Mouse (Mus musculus) heart, embryonic 12.5 days (tissue): ENCODE measurements around the gene Arfgap3. TPM values are rescaled to one million over a fixed set of nuclear protein-coding genes. Genes with fewer than 3 reads are reported as not detected.
A peak's percentile ranks its signal among the peaks of the same experiment; 100 is the strongest.
"Not testable (repeated sequence)": the region's sequence is repeated elsewhere in the genome, so short reads cannot be mapped to it uniquely, and the experiment has no call there.

Source experiments
- ATAC-seq: fragments of 200-750 bp; cut with Nextera tagmentation; 2 replicates; pipeline ENCODE4 v1.8.0; 2017; ENCODE audit warnings: moderate TSS enrichment, moderate library complexity; ENCODE audit not compliant: insufficient number of reproducible peaks, low FRiP score
- H3K27ac ChIP-seq: fragments of 300-500 bp; sonication (generic); 2 replicates; pipeline ENCODE4 v1.5.1; 2016; ENCODE audit warnings: mild to moderate bottlenecking, moderate library complexity; ENCODE audit not compliant: poor library complexity, severe bottlenecking
- H3K27me3 ChIP-seq: fragments of 300-500 bp; sonication (generic); replicated peaks from 2 replicates; pipeline ENCODE4 v1.6.1; 2016; ENCODE audit warnings: mild to moderate bottlenecking, moderate library complexity
- H3K36me3 ChIP-seq: fragments of 300-500 bp; sonication (generic); 2 replicates; pipeline ENCODE4 v1.6.1; 2016; ENCODE audit warnings: mild to moderate bottlenecking, moderate library complexity
- H3K4me1 ChIP-seq: fragments of 300-500 bp; sonication (generic); replicated peaks from 2 replicates; pipeline ENCODE4 v1.6.1; 2016; ENCODE audit warnings: mild to moderate bottlenecking
- H3K4me2 ChIP-seq: fragments of 300-500 bp; sonication (generic); 2 replicates; pipeline ENCODE4 v1.6.1; 2016; ENCODE audit warnings: mild to moderate bottlenecking, moderate library complexity
- H3K4me3 ChIP-seq: fragments of 300-500 bp; sonication (generic); 2 replicates; pipeline ENCODE4 v1.5.1; 2016; ENCODE audit warnings: mild to moderate bottlenecking
- H3K9ac ChIP-seq: fragments of 300-500 bp; sonication (generic); 2 replicates; pipeline ENCODE4 v1.6.1; 2016; ENCODE audit warnings: mild to moderate bottlenecking, moderate library complexity
- H3K9me3 ChIP-seq: fragments of 300-500 bp; sonication (generic); replicated peaks from 2 replicates; pipeline ENCODE4 v1.6.1; 2016; ENCODE audit warnings: mild to moderate bottlenecking, moderate library complexity
- WGBS: fragments of 180-500 bp; shearing (Covaris S2); methylation state at CpG from one replicate; pipeline ENCODE4 v1.1.7; 2016; 5-methylcytosine and 5-hydroxymethylcytosine counted together
- polyA plus RNA-seq: library from polyadenylated mRNA; unstranded; fragments of >200 nt; fragmentation: Nextera tagmentation; extraction: Ambion mirVana; gene quantifications from 2 replicates; pipeline ENCODE4 v1.2.1, GENCODE M21; 2016

The Arfgap3 gene
- polyA plus RNA-seq, 1 experiment from 2014 or later = 31.6 TPM

DNA sequence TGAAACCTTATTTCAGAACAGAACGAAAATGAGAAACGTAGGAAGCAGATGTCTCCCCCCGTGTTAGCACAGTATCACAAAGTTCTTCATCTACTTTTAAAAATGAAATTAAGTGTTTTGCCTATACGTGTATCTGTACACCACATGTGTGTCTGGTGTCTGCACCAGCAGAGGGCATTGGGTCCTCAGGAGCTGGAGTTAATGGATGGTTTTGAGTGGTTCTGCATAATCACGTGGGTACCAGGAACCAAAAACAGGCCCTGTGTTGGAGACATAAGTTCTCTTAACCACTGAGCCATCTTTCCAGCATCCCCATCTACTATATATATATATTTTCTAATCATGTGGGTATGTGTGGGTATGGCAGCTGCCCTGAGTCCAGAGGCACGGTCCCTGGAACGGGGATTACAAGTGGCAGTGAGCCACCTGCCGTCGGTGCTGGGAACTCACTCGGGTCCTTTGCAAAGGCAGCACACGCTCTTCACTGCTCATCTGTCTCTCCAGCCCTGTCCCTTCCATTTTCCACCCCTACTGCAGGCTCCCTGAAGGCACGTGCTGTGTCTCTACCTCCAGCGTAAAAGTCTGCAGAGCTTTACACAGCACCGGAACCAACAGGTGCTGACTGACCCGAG lies 4.0 kb downstream of the Arfgap3 start:
- peaks cover 23% of the 10 kb centered on the region for H3K36me3 ChIP-seq
- no peak overlapping the region for H3K4me2 ChIP-seq
- WGBS = 89% methylated on average over 15 of the region's 15 CpGs
- H3K9ac ChIP-seq = no peak overlapping the region
- ATAC-seq = no peak
- H3K4me1 ChIP-seq = peaks cover 38% of the 10 kb centered on the region
- H3K27me3 ChIP-seq = no peaks in the 10 kb centered on the region
- H3K27ac ChIP-seq = 0 out of 2 replicates have a peak overlapping the region, but pooled peaks have one; percentile 86
- no peaks in the 10 kb centered on the region for H3K9me3 ChIP-seq
- H3K4me3 ChIP-seq = no peak overlapping the region

DNA sequence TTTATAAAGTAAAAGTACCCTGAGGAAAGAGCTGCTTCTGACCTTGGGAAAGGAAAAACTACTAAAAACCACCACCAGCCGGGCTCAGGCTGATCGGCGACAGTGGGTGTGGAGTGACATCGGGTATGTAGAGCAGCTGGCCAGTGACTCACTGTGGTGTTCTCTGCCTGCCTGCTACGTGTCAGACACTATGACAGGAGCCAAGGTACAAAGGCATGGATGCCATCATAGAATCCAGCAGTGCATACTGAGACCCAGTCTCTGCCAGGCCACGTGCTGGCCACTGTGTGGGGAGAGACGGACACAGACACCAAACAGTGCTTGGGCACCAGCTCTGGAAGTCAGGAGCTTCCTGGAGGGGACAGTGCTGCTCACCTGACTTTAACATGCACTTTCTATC lies 5.1 kb downstream of the Arfgap3 start:
- H3K4me1 ChIP-seq = peaks cover 38% of the 10 kb centered on the region

DNA sequence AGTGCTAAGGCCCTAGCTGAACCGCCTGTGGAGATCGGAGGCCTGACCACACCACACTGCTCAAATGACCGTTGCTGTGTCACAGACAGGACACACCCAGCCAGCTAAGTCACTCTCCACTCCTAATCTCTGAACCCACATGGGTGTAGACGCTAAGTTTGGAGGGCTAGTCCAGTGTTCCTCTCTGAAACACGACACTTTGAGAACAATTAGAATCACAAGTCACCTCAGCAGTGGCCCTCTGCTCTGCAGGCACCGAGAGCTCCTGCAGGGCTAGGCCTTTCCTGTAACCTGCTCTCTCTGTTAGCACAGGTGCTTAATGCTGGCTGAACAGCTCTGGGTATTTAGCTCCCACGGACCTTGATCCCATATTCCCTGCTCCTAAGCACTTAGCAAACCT lies 5.9 kb downstream of the Arfgap3 start:
- Histone ChIP-seq H3K4me3 (no peak overlapping the region), H3K9ac (0 out of 2 replicates have a peak overlapping the region, but pooled peaks have one; percentile 13), H3K27ac (peak overlapping the region; percentile 86), H3K27me3 (no peaks in the 10 kb centered on the region), H3K4me1 (peaks cover 32% of the 10 kb centered on the region), H3K36me3 (peaks cover 34% of the 10 kb centered on the region), H3K9me3 (no peaks in the 10 kb centered on the region), H3K4me2 (peak overlapping the region; percentile 44; the same call in 1 of the 2 replicates)
- peak; percentile 93 for ATAC-seq
- 28% methylated on average over 7 of the region's 7 CpGs for WGBS

More for the DNA sequence above, 5.1 kb downstream of the Arfgap3 start:
- Histone ChIP-seq H3K4me2 (peak overlapping the region; percentile 44), H3K9ac (0 out of 2 replicates have a peak overlapping the region, but pooled peaks have one; percentile 48), H3K36me3 (peaks cover 34% of the 10 kb centered on the region), H3K27ac (peak overlapping the region; percentile 86), H3K9me3 (no peaks in the 10 kb centered on the region), H3K4me3 (no peak overlapping the region), H3K27me3 (no peaks in the 10 kb centered on the region)
- ATAC-seq = peak; percentile 64
- WGBS = 21% methylated on average over 7 of the region's 7 CpGs

DNA sequence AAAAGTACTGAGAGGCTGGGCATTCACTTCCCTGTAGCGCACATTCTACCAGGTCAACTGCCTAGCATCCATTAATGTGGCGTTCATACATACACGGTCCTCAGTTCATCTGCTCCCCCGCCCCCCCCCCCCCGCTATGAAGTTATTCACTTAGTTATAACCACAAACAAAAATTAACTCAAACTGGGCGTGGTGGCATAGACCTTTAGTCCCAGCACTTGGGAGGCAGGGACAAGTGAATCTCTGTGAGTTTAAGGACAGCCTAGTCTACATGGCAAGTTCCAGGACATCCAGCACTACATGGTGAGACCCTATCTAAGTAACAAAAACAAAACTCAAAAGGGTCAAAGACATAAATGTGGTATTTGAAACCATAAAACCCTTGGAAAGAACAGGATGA lies 11.1 kb downstream of the Arfgap3 start:
- H3K4me3 ChIP-seq = no peak overlapping the region
- no peaks in the 10 kb centered on the region for H3K9me3 ChIP-seq
- no peak overlapping the region for H3K27ac ChIP-seq
- H3K4me2 ChIP-seq = no peak overlapping the region
- H3K36me3 ChIP-seq = peaks cover 58% of the 10 kb centered on the region
- H3K27me3 ChIP-seq = no peaks in the 10 kb centered on the region
- ATAC-seq = no peak
- H3K4me1 ChIP-seq = peaks cover 8% of the 10 kb centered on the region
- WGBS = 87% methylated on average over 6 of the region's 6 CpGs
- H3K9ac ChIP-seq = no peak overlapping the region

DNA sequence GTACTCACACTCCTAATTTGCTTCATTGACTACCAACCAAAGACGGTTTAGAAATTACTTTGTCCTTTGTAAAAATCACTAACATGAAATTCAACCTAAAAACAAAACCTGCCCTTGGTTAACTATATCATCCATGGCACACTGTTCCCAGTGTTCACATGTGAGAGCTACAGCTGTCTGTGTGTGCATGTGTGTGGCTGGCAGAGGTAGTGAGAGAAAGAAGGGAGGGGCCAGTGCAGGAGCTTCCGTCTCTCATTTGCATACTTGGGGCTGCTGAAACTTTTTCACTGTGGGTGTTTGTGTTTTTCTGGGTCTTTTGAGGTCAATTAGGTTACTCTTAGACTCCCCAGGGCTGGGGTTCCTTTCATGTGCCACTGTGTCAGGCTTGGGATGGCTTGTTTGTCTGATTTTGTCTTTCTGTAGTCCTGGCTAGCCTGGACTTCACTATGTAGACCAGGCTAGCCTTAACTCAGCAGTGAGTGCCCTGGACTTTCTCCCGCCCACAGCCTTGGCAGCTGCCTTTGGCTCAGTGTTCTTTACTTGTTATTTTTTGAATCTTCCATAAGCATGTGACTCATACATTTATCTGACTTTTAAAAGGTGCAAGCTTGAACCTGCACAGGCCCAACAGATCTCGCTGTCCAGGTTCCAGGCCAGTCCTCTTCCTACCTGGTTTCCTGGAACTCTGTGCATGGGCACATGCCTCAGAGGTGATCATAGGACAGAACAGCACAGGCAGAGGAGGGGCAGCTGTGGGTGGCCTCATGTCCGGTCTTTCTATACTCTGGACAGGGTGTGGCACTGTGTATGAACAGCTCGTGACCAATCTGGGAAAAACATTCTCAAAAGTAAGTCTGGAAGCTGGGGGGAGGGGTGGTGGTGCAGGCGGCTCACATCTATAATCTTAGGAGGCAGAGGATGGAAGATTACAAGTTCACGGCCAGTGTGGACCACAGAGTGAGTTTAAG lies 11.9 kb downstream of the Arfgap3 start:
- WGBS = 66% methylated on average over 8 of the region's 8 CpGs

DNA sequence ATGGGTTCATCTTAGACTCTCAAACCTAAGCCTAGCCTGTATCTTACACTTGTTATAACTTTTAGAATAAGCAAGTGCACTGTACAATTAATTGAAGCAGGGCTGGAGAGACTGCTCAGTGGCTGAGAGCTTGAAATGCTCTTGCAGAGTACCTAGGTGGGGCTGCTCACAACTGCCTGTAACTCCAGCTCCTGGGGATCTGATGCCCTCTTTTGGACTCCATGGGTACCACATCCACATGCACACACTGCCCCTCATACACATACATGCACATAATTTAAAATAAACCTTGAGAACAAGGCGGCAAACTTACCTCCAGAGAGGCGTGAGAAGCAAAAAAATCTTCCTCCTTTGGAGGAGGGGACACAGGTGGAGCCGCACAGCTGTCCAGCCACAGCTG lies 17.7 kb downstream of the Arfgap3 start:
- Histone ChIP-seq H3K4me3 (no peak overlapping the region), H3K27ac (no peak overlapping the region), H3K4me2 (no peak overlapping the region), H3K4me1 (no peaks in the 10 kb centered on the region), H3K9ac (no peak overlapping the region), H3K36me3 (peaks cover 89% of the 10 kb centered on the region), H3K9me3 (no peaks in the 10 kb centered on the region), H3K27me3 (no peaks in the 10 kb centered on the region)
- no peak for ATAC-seq
- WGBS = 82% methylated on average over 3 of the region's 3 CpGs

More for the DNA sequence above, 11.9 kb downstream of the Arfgap3 start:
- Histone ChIP-seq H3K4me2 (no peak overlapping the region), H3K9me3 (no peaks in the 10 kb centered on the region), H3K36me3 (peaks cover 64% of the 10 kb centered on the region), H3K4me3 (no peak overlapping the region), H3K9ac (no peak overlapping the region), H3K4me1 (0 out of 2 replicates have a peak, but pooled peaks cover 4% of the 10 kb centered on the region), H3K27ac (peak overlapping the region; percentile 27; the same call in 1 of the 2 replicates), H3K27me3 (no peaks in the 10 kb centered on the region)
- peak; percentile 91 for ATAC-seq

DNA sequence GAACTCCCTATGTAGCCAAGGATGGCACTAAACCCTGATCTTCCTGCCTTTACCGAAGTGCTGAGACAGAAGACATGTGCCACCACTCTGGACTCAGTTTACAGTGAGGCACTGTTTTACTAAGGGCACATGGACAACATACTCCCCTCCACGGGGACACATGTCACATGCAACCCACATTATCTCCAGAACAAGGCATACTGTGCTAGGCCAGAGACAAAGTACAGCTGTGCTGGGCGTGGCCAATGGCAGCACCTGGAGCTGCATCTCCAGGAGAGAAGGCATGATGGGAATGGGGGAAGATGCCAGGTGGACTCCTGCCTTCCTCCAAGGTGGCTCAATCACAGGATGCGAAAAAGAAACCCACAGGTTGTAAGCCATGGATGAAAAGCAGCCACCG lies 21.1 kb downstream of the Arfgap3 start:
- no peak overlapping the region for H3K27ac ChIP-seq
- ATAC-seq = no peak
- no peak overlapping the region for H3K9ac ChIP-seq
- no peak overlapping the region for H3K4me2 ChIP-seq
- H3K36me3 ChIP-seq = peaks cover 84% of the 10 kb centered on the region
- H3K4me1 ChIP-seq = no peaks in the 10 kb centered on the region
- 81% methylated on average over 5 of the region's 5 CpGs for WGBS
- no peaks in the 10 kb centered on the region for H3K9me3 ChIP-seq
- H3K27me3 ChIP-seq = no peaks in the 10 kb centered on the region
- H3K4me3 ChIP-seq = no peak overlapping the region

DNA sequence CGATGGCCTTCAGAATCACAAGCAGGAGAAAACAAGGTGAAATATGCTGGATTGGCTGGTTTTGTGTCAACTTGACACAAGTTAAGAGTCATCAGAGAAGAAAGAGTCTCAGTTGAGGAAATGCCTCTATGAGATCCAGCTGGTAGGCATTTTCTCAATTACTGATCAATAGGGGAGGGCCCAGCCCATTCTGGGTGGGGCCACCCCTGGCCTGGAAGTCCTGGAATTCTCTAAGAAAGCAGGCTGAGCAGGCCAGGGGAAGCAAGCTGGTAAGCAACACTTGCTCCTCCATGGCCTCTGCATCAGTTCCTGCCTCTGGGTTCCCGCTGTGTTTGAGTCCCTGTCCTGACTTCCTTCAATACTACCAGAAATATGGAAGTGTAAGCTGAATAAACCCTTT lies 27.0 kb downstream of the Arfgap3 start:
- 94% methylated on average over 2 of the region's 2 CpGs for WGBS
- ATAC-seq = no peak
- no peaks in the 10 kb centered on the region for H3K9me3 ChIP-seq
- H3K36me3 ChIP-seq = peaks cover 72% of the 10 kb centered on the region
- H3K27ac ChIP-seq = no peak overlapping the region
- H3K4me2 ChIP-seq = no peak overlapping the region
- no peak overlapping the region for H3K9ac ChIP-seq
- no peak overlapping the region for H3K4me3 ChIP-seq
- H3K27me3 ChIP-seq = no peaks in the 10 kb centered on the region
- no peaks in the 10 kb centered on the region for H3K4me1 ChIP-seq

DNA sequence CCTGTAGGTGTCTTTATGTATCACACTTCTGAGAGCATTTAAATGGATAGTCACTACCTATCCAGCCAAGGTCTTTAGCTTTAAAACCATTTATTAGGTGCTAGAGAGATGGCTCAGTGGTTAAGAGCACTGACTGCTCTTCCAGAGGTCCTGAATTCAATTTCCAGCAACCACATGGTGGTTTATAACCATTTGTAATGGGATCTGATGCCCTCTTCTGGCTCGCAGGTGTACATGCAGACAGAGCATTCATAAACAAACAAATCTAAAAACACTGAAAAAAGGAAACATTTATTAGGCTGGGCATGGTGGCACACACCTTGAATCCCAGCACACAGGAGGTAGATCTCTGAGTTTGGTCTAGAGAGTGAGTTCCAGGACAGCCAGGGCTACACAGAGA lies 35.1 kb downstream of the Arfgap3 start:
- H3K27me3 ChIP-seq = no peaks in the 10 kb centered on the region
- H3K4me3 ChIP-seq = no peak overlapping the region
- H3K4me2 ChIP-seq = no peak overlapping the region
- WGBS = 71% methylated on average over 1 of the region's 1 CpGs
- no peaks in the 10 kb centered on the region for H3K4me1 ChIP-seq
- H3K27ac ChIP-seq = no peak overlapping the region
- H3K9me3 ChIP-seq = no peaks in the 10 kb centered on the region
- peaks cover 69% of the 10 kb centered on the region for H3K36me3 ChIP-seq
- no peak for ATAC-seq
- H3K9ac ChIP-seq = no peak overlapping the region

DNA sequence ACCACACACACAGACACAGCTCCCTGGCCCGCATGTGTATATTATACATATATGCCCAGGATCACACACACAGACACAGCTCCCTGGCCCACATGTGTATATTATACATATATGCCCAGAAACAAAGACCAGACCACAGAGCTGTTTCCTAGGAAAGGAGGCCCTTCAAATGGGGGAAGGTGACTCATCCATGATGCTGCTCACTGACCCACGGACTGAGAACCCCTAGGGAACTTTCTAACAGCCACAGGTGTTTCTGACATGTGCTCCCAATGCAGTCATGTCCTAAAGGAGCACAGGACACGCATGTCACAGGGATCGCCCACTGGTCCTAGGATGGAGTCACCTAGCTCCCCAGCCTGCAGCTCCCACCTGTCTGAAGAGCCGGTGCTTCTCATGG lies 40.2 kb downstream of the Arfgap3 start:
- Histone ChIP-seq H3K4me1 (no peaks in the 10 kb centered on the region; the same call in 1 of the 2 replicates), H3K9me3 (no peaks in the 10 kb centered on the region), H3K27ac (no peak overlapping the region), H3K4me3 (no peak overlapping the region), H3K27me3 (no peaks in the 10 kb centered on the region), H3K36me3 (peaks cover 81% of the 10 kb centered on the region), H3K9ac (no peak overlapping the region), H3K4me2 (no peak overlapping the region)
- 83% methylated on average over 5 of the region's 5 CpGs for WGBS
- no peak for ATAC-seq

DNA sequence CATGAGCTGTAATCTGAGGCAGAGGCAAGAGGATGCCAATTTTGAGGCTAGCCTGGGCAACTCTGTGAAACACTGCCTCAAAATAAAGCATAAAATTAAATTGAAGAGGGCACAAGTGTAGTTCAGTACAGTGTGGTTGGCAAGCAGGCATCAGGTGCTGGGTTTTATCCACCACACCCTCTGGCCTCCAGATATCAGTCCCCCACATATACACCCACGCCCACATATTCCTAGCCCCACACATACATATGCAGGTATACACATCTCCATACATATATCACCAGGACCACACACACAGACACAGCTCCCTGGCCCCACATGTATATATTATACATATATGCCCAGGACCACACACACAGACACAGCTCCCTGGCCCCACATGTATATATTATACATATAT lies 41.3 kb downstream of the Arfgap3 start:
- not testable (repeated sequence) for ATAC-seq, H3K4me3 ChIP-seq, H3K9ac ChIP-seq, H3K27me3 ChIP-seq, H3K9me3 ChIP-seq, H3K4me2 ChIP-seq, H3K27ac ChIP-seq, H3K4me1 ChIP-seq
- WGBS = 79% methylated on average over 1 of the region's 1 CpGs
- peaks cover 74% of the 10 kb centered on the region for H3K36me3 ChIP-seq
